Mouse (Mus musculus): ENCODE results near the gene Wwc1.
"Not testable (repeated sequence)": the region's sequence is repeated elsewhere in the genome, so short reads cannot be mapped to it uniquely, and the experiment has no call there.

The Wwc1 gene

GRCm38 (mm10) chr11:35837156-35838126 lies 142.9 kb downstream of the Wwc1 start:
- no peak for DNase-seq (ENCODE audit: extremely low read depth, low read depth, low spot score)

DNA sequence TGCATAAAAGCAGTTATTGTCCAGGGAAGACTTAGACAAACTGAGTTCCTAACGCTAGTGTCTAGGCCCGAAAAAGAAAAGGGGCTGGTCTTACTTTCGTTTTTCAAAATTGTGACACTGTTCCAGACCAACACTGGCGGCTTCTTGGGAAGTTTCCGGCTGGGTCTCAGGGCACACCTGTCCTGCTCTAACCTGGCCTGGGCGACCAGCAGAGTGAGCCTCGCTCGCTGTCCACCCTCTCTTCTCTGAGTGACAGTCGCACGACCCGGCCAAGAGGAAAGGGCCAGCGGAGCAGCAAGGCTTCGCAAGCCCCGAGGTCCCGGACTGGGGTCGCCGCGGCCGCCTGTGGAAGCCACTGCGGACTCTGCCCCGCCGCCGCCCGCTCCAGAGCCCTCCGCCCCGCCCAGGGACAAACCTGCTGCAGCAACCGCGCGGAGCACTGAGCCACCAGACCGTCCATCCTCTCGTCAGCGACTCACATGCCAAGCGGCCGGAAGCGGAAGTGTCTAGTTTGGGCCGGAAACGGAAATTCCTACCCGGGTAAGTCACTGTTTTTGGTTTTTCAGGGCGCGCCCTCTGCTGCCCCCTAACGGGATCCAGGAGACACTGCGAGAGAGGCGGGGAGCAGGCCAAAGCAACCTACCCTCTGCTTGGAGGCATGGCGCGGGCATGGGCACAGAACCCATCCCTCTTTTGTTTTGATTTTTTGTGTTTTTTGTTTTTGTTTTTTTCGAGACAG lies 146.1 kb downstream of the Wwc1 start, which contains the start of gene Rars:
TSS of gene Rars (minus strand) at position 485 of the 739 bp plus-strand sequence.
- DNase-seq (ENCODE audit: extremely low read depth, low read depth, low spot score), result peak; percentile 39

DNA sequence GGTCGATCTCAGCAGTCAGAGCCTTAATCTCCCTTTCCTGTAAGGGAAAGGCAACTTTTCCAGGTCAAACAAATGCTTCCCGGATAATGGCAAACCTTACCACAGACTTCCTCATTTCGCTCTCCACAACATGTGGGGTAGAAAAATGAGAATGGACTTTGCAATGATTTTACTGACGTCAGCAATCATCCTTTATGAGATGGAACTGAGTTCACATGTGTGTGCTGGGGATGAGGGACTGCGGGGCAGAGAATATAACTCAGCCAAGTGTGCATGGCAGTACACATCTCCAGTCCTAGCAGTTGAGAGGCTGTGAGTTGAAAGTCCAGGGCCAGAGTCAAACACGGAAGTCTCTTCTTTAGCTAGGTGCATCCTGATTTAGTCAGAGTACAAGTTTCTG lies 147.1 kb downstream of the Wwc1 start:
- no peak for DNase-seq (ENCODE audit: extremely low read depth, low read depth, low spot score)

DNA sequence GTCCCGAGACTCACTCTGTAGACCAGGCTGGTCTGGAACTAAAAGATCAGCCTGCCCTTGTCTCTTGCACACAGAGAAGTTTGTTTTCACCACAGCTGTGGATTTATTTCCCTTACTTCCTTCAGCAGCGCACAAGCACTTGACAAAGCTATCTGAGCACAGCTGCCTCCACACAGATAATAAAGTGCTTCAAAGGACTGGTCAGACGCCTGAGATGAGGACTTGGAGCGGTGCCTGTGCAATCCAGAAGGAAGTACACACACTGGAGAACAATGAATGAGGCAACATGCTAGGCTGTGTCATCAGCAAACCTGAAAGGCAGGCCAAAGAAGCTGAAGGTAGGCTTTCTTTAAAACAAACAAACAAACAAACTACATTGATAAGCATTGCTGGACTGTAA lies 148.2 kb downstream of the Wwc1 start:
- peak; percentile 49 for DNase-seq (ENCODE audit: extremely low read depth, low read depth, low spot score)

DNA sequence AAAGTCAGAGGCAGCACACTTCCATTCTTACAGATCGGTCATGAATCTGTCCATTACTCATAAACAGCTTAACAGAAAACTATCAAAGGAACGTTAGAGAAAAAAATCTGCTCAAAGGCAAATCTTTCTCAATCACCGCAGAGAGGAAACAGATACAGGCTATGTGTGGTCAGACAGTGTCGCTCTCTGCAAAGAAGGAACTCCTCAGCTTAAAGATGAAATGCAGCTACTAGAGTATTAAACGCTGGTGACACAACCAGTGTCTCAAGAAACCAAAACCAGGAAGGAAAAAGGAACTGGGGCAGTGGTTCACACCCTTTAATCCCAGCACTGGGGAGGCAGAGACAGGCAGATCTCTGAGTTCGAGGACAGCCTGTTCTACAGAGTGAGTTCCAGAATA lies 152.6 kb downstream of the Wwc1 start:
- no peak for DNase-seq (ENCODE audit: extremely low read depth, low read depth, low spot score)

DNA sequence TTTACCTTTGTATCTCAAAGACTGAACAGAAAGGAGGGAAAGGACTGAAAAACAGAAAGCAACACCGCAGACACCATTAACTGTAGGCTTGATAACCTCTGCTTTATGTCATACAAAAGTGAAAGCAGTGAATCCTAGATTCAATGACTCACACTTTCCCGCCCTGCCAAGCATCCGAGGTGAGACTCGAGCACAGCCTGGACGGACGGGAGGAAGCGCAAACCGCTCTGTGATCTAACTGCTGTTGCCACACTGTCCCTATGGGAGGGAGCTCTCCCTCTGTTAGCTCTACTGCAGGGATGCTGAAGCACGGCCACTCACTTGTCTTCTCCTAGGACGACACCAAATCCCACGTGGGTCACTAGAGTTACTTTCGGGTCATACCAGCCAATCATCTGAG lies 164.0 kb downstream of the Wwc1 start:
- no peak for DNase-seq (ENCODE audit: extremely low read depth, low read depth, low spot score)

DNA sequence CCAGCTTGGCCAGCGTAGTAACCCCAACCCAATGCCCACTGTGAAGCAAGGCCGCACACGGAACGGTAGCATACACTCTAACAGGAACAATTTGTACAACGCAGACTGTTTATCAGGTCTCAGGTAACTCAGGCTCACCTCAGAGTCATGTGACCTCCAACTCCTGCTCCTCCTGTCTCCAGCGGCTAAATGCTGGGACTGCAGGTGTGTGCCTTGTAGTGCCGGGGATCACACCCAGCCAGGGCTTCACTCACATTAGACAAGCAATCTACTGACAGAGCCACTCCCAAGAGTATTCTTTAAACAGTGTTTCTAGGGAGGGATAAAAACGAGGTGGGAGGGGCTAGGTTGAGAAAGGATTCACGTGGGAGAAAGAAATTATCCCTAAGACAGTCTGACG lies 168.9 kb downstream of the Wwc1 start:
- no peak for DNase-seq (ENCODE audit: extremely low read depth, low read depth, low spot score)

DNA sequence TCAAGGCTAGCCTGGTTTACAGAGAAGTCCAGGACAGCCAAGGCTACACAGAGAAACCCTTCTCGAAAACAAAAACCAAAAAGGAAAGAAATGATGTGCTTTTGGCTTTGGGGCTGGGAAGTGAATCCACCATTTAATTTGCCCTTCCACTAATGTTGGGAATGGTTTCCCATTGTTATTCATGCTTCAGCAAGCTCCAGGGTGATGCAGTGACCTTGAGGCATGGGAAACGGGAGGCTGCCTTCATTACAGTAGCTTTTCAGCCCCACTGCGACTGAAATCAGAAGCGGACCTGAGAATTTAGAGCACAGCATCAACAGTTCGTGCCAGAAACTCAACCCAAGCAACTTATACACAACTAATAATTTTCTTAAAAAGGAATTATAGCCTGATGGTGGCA lies 179.0 kb downstream of the Wwc1 start:
- no peak for DNase-seq (ENCODE audit: extremely low read depth, low read depth, low spot score)

GRCm38 (mm10) chr11:35798874-35799273 lies 181.5 kb downstream of the Wwc1 start, which contains the start of gene Fbll1:
TSS of gene Fbll1 (minus strand) at chr11:35798884.
- no peak for DNase-seq (ENCODE audit: extremely low read depth, low read depth, low spot score)

GRCm38 (mm10) chr11:35798495-35798820 lies 181.9 kb downstream of the Wwc1 start:
- DNase-seq (ENCODE audit: extremely low read depth, low read depth, low spot score), result no peak

DNA sequence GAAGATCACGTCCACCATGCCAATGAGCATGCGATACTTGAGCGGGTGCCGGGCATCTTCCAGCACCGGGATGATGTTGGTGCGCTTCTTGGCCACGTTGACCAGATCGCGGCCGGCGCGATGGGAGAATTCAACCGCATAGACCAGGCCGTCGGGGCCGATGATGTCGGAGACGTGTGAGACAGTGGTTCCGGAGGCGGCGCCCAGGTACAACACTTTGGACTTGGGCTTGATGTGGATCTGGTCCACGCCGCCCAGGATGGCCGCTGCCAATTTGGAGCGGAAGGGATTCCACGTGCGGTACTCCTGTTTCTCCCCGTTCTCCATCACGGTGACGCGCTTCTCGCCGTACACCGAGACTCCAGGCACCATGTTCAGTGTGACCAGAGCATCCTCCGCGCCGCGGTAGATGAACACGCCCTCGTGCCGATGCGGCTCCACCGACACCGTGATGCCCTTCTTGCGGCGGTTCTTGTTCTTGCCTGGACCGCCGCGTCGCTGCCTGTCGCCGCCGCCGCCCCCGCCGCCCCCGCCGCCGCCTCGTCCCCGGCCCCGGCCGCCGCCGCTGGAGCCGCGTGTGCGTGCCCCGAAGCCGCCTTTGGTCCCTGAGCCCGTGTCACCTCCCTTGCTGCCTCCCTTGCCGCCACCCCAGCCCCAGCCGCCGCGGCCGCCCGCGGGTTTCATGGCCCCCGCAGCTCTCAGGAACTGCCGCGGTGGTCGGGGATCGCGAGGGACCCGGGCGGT lies 182.4 kb downstream of the Wwc1 start:
- DNase-seq (ENCODE audit: extremely low read depth, low read depth, low spot score), result no peak

DNA sequence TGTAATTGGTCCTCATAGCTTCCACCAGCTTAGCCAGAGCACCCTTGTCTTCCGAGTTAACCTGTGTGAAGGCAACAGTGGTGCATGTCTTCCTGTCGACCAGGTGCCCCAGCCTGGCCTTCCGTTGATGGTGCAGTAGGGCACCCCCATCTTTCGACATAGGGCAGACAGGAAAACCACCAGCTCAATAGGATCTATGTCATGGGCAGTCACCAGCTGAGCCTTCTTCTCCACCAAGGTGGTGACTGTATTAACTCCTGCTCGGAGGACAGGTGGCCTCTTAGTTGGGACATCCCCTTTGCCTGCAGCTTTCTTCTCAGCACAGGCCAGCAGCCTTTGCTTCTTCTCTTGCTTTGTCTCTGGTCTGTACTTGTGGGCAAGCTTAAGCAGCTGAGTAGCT lies 187.5 kb downstream of the Wwc1 start:
- not testable (repeated sequence) for DNase-seq (ENCODE audit: extremely low read depth, low read depth, low spot score)

GRCm38 (mm10) chr11:35788443-35788842 lies 191.9 kb downstream of the Wwc1 start:
- no peak for DNase-seq (ENCODE audit: extremely low read depth, low read depth, low spot score)
